Mouse (Mus musculus) liver, embryonic 14 days (tissue): Measurements from ENCODE around the gene Mepce. TPM values are rescaled to one million over a fixed set of nuclear protein-coding genes. Genes with fewer than 3 reads are reported as not detected.

Experiments
- polyA plus RNA-seq: library from polyadenylated mRNA; depleted of rRNA; stranded (reverse); fragments of >200 nt; gene quantifications from 2 replicates; pipeline ENCODE4 v1.2.3, GENCODE M21; 2012; rRNA removed

The Mepce gene
- 12.9 and 13.7 TPM in 2 replicates for polyA plus RNA-seq

DNA sequence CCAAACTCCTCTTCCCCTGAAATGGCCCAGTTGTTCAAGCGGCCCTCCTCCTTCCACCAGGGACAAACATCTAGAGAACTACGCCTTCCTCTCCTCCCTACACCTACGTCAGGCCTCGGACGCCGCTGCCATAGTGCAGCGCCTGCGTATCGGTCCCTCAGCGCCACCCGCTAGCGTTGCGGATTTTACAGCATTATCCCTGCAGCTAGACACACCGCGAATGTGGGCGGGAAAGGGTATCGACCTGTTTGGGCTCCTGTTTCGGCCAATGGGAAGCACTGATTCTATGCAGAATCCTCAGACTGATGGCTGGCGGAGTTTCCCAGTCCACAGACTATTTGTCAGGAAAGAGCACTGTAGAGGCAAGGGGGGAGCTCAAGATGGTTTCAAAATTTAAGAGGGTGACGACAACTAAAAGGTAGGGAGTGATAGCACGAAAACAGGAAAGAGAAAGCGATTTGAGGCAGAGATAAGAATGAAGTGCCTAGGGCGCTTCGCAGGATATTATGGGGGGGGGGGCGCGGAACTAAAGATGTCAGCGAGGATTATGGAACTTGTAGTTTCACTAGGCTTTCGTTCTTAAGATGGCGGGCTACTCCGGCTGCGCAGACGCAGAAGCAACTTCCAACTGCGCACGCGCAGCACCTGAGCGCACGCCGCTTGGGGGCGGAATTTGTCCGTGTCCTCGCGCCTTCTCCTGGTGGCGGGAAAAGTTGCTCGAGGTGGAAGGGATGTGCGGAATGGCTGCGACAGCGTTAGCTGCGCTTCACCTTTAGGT, at the start of gene Mepce, which contains the start of gene Zcwpw1:
Mepce (minus strand) TSS at position 505 of the 778 bp plus-strand sequence.
Zcwpw1 (plus strand) TSS at position 648 of the 778 bp plus-strand sequence.

DNA sequence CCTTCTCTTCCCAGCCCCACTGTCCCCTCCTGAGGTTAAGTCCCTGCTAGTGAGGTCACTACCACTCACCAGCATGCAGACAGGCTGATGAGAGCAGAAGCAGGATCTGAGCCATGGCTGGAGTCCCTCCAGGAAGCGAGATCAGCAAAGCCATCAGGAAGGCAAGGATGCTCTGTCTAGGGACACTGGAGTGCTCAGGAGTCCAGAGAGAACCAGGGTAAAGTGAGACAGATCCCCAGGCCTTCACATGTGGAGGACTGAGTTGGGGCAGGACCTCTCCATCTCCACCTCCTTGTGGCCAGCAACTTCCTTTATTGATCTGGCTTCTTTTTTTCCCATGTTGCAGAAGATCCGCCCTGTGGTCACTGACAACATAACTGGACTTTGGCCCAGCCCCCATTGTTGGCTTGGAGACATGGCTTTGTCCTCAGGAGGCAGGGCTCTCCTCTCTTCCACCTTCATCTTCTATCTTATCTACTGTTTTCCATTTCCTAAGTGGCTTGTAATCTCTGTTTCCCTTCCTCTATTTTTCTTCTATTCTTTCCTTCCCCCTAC, 48.6 kb upstream of the Mepce start, which contains the start of gene Pilra:
Pilra (minus strand) TSS at position 316 of the 555 bp plus-strand sequence.

GRCm38 (mm10) chr5:137778635-137779034, 8.8 kb downstream of the Mepce start, which contains the start of gene Ppp1r35:
Gene Ppp1r35, plus strand, starts transcription at chr5:137778849.

GRCm38 (mm10) chr5:137745214-137746171, 42.0 kb downstream of the Mepce start, which contains the start of gene Tsc22d4:
Gene Tsc22d4, plus strand, starts transcription at chr5:137745730.

GRCm38 (mm10) chr5:137741023-137741931, 46.2 kb downstream of the Mepce start, which contains the start of gene Nyap1:
Gene Nyap1, minus strand, starts transcription at chr5:137741607.

Other genes starting within 250 kb of the Mepce start
- 0.03 TPM in 1 of 2 replicates, not detected in the other for gene Actl6b, start 234.1 kb downstream of the Mepce start, polyA plus RNA-seq
- 35.1 and 42.1 TPM in 2 replicates for gene Tfr2, start 217.8 kb downstream of the Mepce start, polyA plus RNA-seq
- 26.8 and 31.0 TPM in 2 replicates for gene Mospd3, start 186.6 kb downstream of the Mepce start, polyA plus RNA-seq
- gene Pcolce, start 173.9 kb downstream of the Mepce start, polyA plus RNA-seq, result 10.6 and 11.9 TPM in 2 replicates
- gene Fbxo24, start 158.7 kb downstream of the Mepce start, polyA plus RNA-seq, result 0.01 and 0.02 TPM in 2 replicates
- gene Lrch4, start 158.5 kb downstream of the Mepce start, polyA plus RNA-seq, result 10.5 and 14.1 TPM in 2 replicates
- 5.4 and 5.8 TPM in 2 replicates for gene Gm20605, start 158.5 kb downstream of the Mepce start, polyA plus RNA-seq
- 12.0 and 14.2 TPM in 2 replicates for gene Sap25, start 146.3 kb downstream of the Mepce start, polyA plus RNA-seq
- gene Irs3, start 141.9 kb downstream of the Mepce start, polyA plus RNA-seq, result 0.01 TPM in 1 of 2 replicates, not detected in the other
- 18.0 and 21.6 TPM in 2 replicates for gene Agfg2, start 102.9 kb downstream of the Mepce start, polyA plus RNA-seq
- gene Nyap1, start 46.0 kb downstream of the Mepce start, polyA plus RNA-seq, result 0.68 and 0.90 TPM in 2 replicates
- gene Tsc22d4, start 41.9 kb downstream of the Mepce start, polyA plus RNA-seq, result 17.5 and 22.9 TPM in 2 replicates
- gene Ppp1r35, start 8.8 kb downstream of the Mepce start, polyA plus RNA-seq, result 19.0 and 23.1 TPM in 2 replicates
- 3.0 and 3.4 TPM in 2 replicates for gene Zcwpw1, start 143 bp upstream of the Mepce start, polyA plus RNA-seq
- 1.1 and 1.7 TPM in 2 replicates for gene Pilra, start 48.6 kb upstream of the Mepce start, polyA plus RNA-seq
- 2.3 and 3.3 TPM in 2 replicates for gene Pilrb1, start 70.5 kb upstream of the Mepce start, polyA plus RNA-seq
- gene Pilrb2, start 84.2 kb upstream of the Mepce start, polyA plus RNA-seq, result 1.2 and 2.3 TPM in 2 replicates
- gene Cyp3a13, start 134.0 kb upstream of the Mepce start, polyA plus RNA-seq, result 0.98 and 1.0 TPM in 2 replicates
- 0.01 TPM in 2 replicates for gene Gjc3, start 175.4 kb upstream of the Mepce start, polyA plus RNA-seq
- 2.0 and 2.4 TPM in 2 replicates for gene Azgp1, start 193.9 kb upstream of the Mepce start, polyA plus RNA-seq
- gene Smok3a, start 233.6 kb upstream of the Mepce start, polyA plus RNA-seq, result not detected in 2 replicates
- gene Smok3b, start 233.8 kb upstream of the Mepce start, polyA plus RNA-seq, result not detected in 2 replicates